Mouse (Mus musculus): ENCODE measurements around the gene Get4.

Gene Get4

GRCm38 (mm10) chr5:139252081-139252909 lies at the start of gene Get4:
Gene Get4 (plus strand): TSS chr5:139252324.
- DNase-seq (ENCODE audit: low read depth in 1 of 2, low spot score in 2 of 2): peak; percentile 97 to 99

- no peak for DNase-seq (ENCODE audit: low read depth in 1 of 2, low spot score in 2 of 2)
These were observed 48.8 kb upstream of the Get4 start for GRCm38 (mm10) chr5:139203312-139203711.

- no peak for DNase-seq (ENCODE audit: low read depth in 1 of 2, low spot score in 2 of 2)
These were observed 46.0 kb upstream of the Get4 start for GRCm38 (mm10) chr5:139206081-139206480.

GRCm38 (mm10) chr5:139206525-139206924 lies 45.6 kb upstream of the Get4 start:
- DNase-seq (ENCODE audit: low read depth in 1 of 2, low spot score in 2 of 2): no peak

- DNase-seq (ENCODE audit: low read depth in 1 of 2, low spot score in 2 of 2): no peak
These were observed 43.9 kb upstream of the Get4 start for GRCm38 (mm10) chr5:139208183-139208582.

GRCm38 (mm10) chr5:139208871-139209684 lies 43.0 kb upstream of the Get4 start:
- no peak for DNase-seq (ENCODE audit: low read depth in 1 of 2, low spot score in 2 of 2)

GRCm38 (mm10) chr5:139209685-139210026 lies 42.5 kb upstream of the Get4 start:
- no peak for DNase-seq (ENCODE audit: low read depth in 1 of 2, low spot score in 2 of 2)

GRCm38 (mm10) chr5:139211737-139212385 lies 40.3 kb upstream of the Get4 start:
- DNase-seq (ENCODE audit: low read depth in 1 of 2, low spot score in 2 of 2): no peak

- no peak for DNase-seq (ENCODE audit: low read depth in 1 of 2, low spot score in 2 of 2)
These were observed 37.8 kb upstream of the Get4 start for GRCm38 (mm10) chr5:139214298-139214697.

GRCm38 (mm10) chr5:139215184-139215583 lies 36.9 kb upstream of the Get4 start:
- DNase-seq (ENCODE audit: low read depth in 1 of 2, low spot score in 2 of 2): no peak

GRCm38 (mm10) chr5:139216121-139216520 lies 36.0 kb upstream of the Get4 start:
- no peak for DNase-seq (ENCODE audit: low read depth in 1 of 2, low spot score in 2 of 2)

- DNase-seq (ENCODE audit: low read depth in 1 of 2, low spot score in 2 of 2): no peak
These were observed 35.4 kb upstream of the Get4 start for GRCm38 (mm10) chr5:139216774-139217173.

GRCm38 (mm10) chr5:139220006-139220515 lies 32.1 kb upstream of the Get4 start:
- DNase-seq (ENCODE audit: low read depth in 1 of 2, low spot score in 2 of 2): no peak

GRCm38 (mm10) chr5:139220610-139221009 lies 31.5 kb upstream of the Get4 start:
- DNase-seq (ENCODE audit: low read depth in 1 of 2, low spot score in 2 of 2): no peak

- no peak for DNase-seq (ENCODE audit: low read depth in 1 of 2, low spot score in 2 of 2)
These were observed 28.8 kb upstream of the Get4 start for GRCm38 (mm10) chr5:139223331-139223730.

- no peak for DNase-seq (ENCODE audit: low read depth in 1 of 2, low spot score in 2 of 2)
These were observed 24.9 kb upstream of the Get4 start for GRCm38 (mm10) chr5:139227236-139227635.

GRCm38 (mm10) chr5:139227645-139228044 lies 24.5 kb upstream of the Get4 start:
- DNase-seq (ENCODE audit: low read depth in 1 of 2, low spot score in 2 of 2): no peak

GRCm38 (mm10) chr5:139228318-139228717 lies 23.8 kb upstream of the Get4 start:
- DNase-seq (ENCODE audit: low read depth in 1 of 2, low spot score in 2 of 2): no peak

GRCm38 (mm10) chr5:139229716-139230115 lies 22.4 kb upstream of the Get4 start:
- DNase-seq (ENCODE audit: low read depth in 1 of 2, low spot score in 2 of 2): no peak

- no peak for DNase-seq (ENCODE audit: low read depth in 1 of 2, low spot score in 2 of 2)
These were observed 20.0 kb upstream of the Get4 start for GRCm38 (mm10) chr5:139232083-139232482.

GRCm38 (mm10) chr5:139234423-139234822 lies 17.7 kb upstream of the Get4 start:
- DNase-seq (ENCODE audit: low read depth in 1 of 2, low spot score in 2 of 2): no peak

- no peak for DNase-seq (ENCODE audit: low read depth in 1 of 2, low spot score in 2 of 2)
These were observed 14.7 kb upstream of the Get4 start for GRCm38 (mm10) chr5:139237436-139237835.
